Mouse (Mus musculus) limb, embryonic 10.5 days (tissue): ENCODE measurements around the gene Ttc28. TPM values are rescaled to one million over a fixed set of nuclear protein-coding genes. Genes with fewer than 3 reads are reported as not detected.

Experiments
- DNase-seq: peaks from one replicate; pipeline ENCODE4 v3.0.0-alpha.2; 2017; ENCODE audit warnings: low spot score
- H3K27ac ChIP-seq: fragments of 300-500 bp; sonication (generic); 2 replicates; pipeline ENCODE4 v1.5.1; 2016; ENCODE audit warnings: mild to moderate bottlenecking
- H3K27me3 ChIP-seq: fragments of 300-500 bp; sonication (generic); 2 replicates; pipeline ENCODE4 v1.6.1; 2016; ENCODE audit warnings: low read depth, mild to moderate bottlenecking; ENCODE audit not compliant: poor library complexity, severe bottlenecking
- H3K36me3 ChIP-seq: fragments of 300-500 bp; sonication (generic); 2 replicates; pipeline ENCODE4 v1.6.1; 2016; ENCODE audit warnings: mild to moderate bottlenecking, moderate library complexity
- H3K4me1 ChIP-seq: fragments of 300-500 bp; sonication (generic); 2 replicates; pipeline ENCODE4 v1.6.1; 2016
- H3K4me3 ChIP-seq: fragments of 300-500 bp; sonication (generic); 2 replicates; pipeline ENCODE4 v1.5.1; 2016; ENCODE audit warnings: mild to moderate bottlenecking, moderate library complexity
- H3K9me3 ChIP-seq: fragments of 300-500 bp; sonication (generic); replicated peaks from 2 replicates; pipeline ENCODE4 v1.6.1; 2016; ENCODE audit warnings: mild to moderate bottlenecking
- WGBS: fragments of 180-500 bp; shearing (Covaris S2); methylation state at CpG from one replicate; pipeline ENCODE4 v1.1.7; 2016; 5-methylcytosine and 5-hydroxymethylcytosine counted together
- polyA plus RNA-seq: library from polyadenylated mRNA; unstranded; fragments of >200 nt; fragmentation: Nextera tagmentation; extraction: Ambion mirVana; gene quantifications from 2 replicates; pipeline ENCODE4 v1.2.1, GENCODE M21; 2016

Gene Ttc28
- polyA plus RNA-seq, 1 experiment from 2014 or later: 15.1 TPM

GRCm38 (mm10) chr5:111104801-111105200, 225.2 kb downstream of the Ttc28 start:
- 97% methylated on average over 7 of the region's 7 CpGs for WGBS
- no peaks in the 10 kb centered on the region for H3K9me3 ChIP-seq
- H3K36me3 ChIP-seq: peaks cover 31% of the 10 kb centered on the region
- no peak overlapping the region for H3K27ac ChIP-seq
- peaks cover 16% of the 10 kb centered on the region; the same call in 1 of the 2 replicates for H3K4me1 ChIP-seq
- no peak for DNase-seq
- H3K4me3 ChIP-seq: no peak overlapping the region
- H3K27me3 ChIP-seq: no peaks in the 10 kb centered on the region

- H3K4me3 ChIP-seq: no peak overlapping the region
- no peak for DNase-seq
- no peaks in the 10 kb centered on the region for H3K27me3 ChIP-seq
- H3K27ac ChIP-seq: no peak overlapping the region
- no peaks in the 10 kb centered on the region for H3K9me3 ChIP-seq
- H3K36me3 ChIP-seq: no peaks in the 10 kb centered on the region
- 79% methylated on average over 6 of the region's 6 CpGs for WGBS
- H3K4me1 ChIP-seq: peaks cover 43% of the 10 kb centered on the region
Observed at GRCm38 (mm10) chr5:111111378-111111777, 231.8 kb downstream of the Ttc28 start.

- Histone ChIP-seq H3K27me3 (no peaks in the 10 kb centered on the region), H3K4me3 (no peak overlapping the region), H3K27ac (peak overlapping the region; percentile 15; the same call in 1 of the 2 replicates), H3K36me3 (no peaks in the 10 kb centered on the region), H3K4me1 (peaks cover 50% of the 10 kb centered on the region), H3K9me3 (no peaks in the 10 kb centered on the region)
- 54% methylated on average over 7 of the region's 7 CpGs for WGBS
- DNase-seq: no peak
Observed at GRCm38 (mm10) chr5:111113183-111113582, 233.6 kb downstream of the Ttc28 start.

- H3K27ac ChIP-seq: 0 out of 2 replicates have a peak overlapping the region, but pooled peaks have one; percentile 15
- H3K4me1 ChIP-seq: peaks cover 53% of the 10 kb centered on the region
- no peaks in the 10 kb centered on the region for H3K9me3 ChIP-seq
- H3K36me3 ChIP-seq: no peaks in the 10 kb centered on the region
- 62% methylated on average over 8 of the region's 8 CpGs for WGBS
- DNase-seq: no peak
- H3K27me3 ChIP-seq: no peaks in the 10 kb centered on the region
- no peak overlapping the region for H3K4me3 ChIP-seq
Observed at GRCm38 (mm10) chr5:111113694-111114375, 234.2 kb downstream of the Ttc28 start.

- H3K4me1 ChIP-seq: peaks cover 55% of the 10 kb centered on the region
- no peak for DNase-seq
- 86% methylated on average over 10 of the region's 10 CpGs for whole genome bisulfite sequencing
Observed at GRCm38 (mm10) chr5:111114597-111114996, 235.0 kb downstream of the Ttc28 start.

GRCm38 (mm10) chr5:111115519-111116350, 236.1 kb downstream of the Ttc28 start:
- Histone ChIP-seq H3K9me3 (no peaks in the 10 kb centered on the region), H3K4me3 (no peak overlapping the region), H3K36me3 (no peaks in the 10 kb centered on the region), H3K27ac (peak overlapping the region; percentile 53; the same call in 1 of the 2 replicates), H3K27me3 (no peaks in the 10 kb centered on the region), H3K4me1 (peaks cover 67% of the 10 kb centered on the region)
- no peak for DNase-seq
- WGBS: 70% methylated on average over 15 of the region's 15 CpGs

More at GRCm38 (mm10) chr5:111114597-111114996, 235.0 kb downstream of the Ttc28 start:
- no peak overlapping the region for H3K27ac ChIP-seq
- H3K36me3 ChIP-seq: no peaks in the 10 kb centered on the region
- H3K9me3 ChIP-seq: no peaks in the 10 kb centered on the region
- H3K27me3 ChIP-seq: no peaks in the 10 kb centered on the region
- no peak overlapping the region for H3K4me3 ChIP-seq

GRCm38 (mm10) chr5:111119805-111120204, 240.2 kb downstream of the Ttc28 start:
- WGBS: 87% methylated on average over 3 of the region's 3 CpGs
- H3K9me3 ChIP-seq: no peaks in the 10 kb centered on the region
- no peak for DNase-seq
- H3K27me3 ChIP-seq: no peaks in the 10 kb centered on the region
- H3K27ac ChIP-seq: no peak overlapping the region
- no peak overlapping the region for H3K4me3 ChIP-seq
- no peaks in the 10 kb centered on the region for H3K36me3 ChIP-seq
- H3K4me1 ChIP-seq: peaks cover 61% of the 10 kb centered on the region

GRCm38 (mm10) chr5:111120298-111120697, 240.7 kb downstream of the Ttc28 start:
- H3K36me3 ChIP-seq: no peaks in the 10 kb centered on the region
- H3K27me3 ChIP-seq: no peaks in the 10 kb centered on the region
- 84% methylated on average over 7 of the region's 7 CpGs for WGBS
- H3K9me3 ChIP-seq: no peaks in the 10 kb centered on the region
- no peak overlapping the region for H3K4me3 ChIP-seq
- peaks cover 56% of the 10 kb centered on the region for H3K4me1 ChIP-seq
- H3K27ac ChIP-seq: no peak overlapping the region
- no peak for DNase-seq

GRCm38 (mm10) chr5:111120705-111121420, 241.3 kb downstream of the Ttc28 start:
- Histone ChIP-seq H3K27ac (no peak overlapping the region), H3K9me3 (no peaks in the 10 kb centered on the region), H3K4me1 (peaks cover 51% of the 10 kb centered on the region), H3K4me3 (no peak overlapping the region), H3K27me3 (no peaks in the 10 kb centered on the region), H3K36me3 (no peaks in the 10 kb centered on the region)
- no peak for DNase-seq
- 63% methylated on average over 10 of the region's 10 CpGs for WGBS

- WGBS: 86% methylated on average over 9 of the region's 9 CpGs
- 0 out of 2 replicates have a peak, but pooled peaks cover 3% of the 10 kb centered on the region for H3K36me3 ChIP-seq
- H3K9me3 ChIP-seq: no peaks in the 10 kb centered on the region
- H3K4me1 ChIP-seq: peaks cover 41% of the 10 kb centered on the region
- H3K27ac ChIP-seq: no peak overlapping the region
- DNase-seq: no peak
- no peaks in the 10 kb centered on the region for H3K27me3 ChIP-seq
- H3K4me3 ChIP-seq: no peak overlapping the region
Observed at GRCm38 (mm10) chr5:111122332-111123049, 242.9 kb downstream of the Ttc28 start.

GRCm38 (mm10) chr5:111123050-111123746, 243.6 kb downstream of the Ttc28 start:
- peak; percentile 44 for DNase-seq
- no peak overlapping the region for H3K27ac ChIP-seq
- no peak overlapping the region for H3K4me3 ChIP-seq
- H3K27me3 ChIP-seq: no peaks in the 10 kb centered on the region
- H3K4me1 ChIP-seq: peaks cover 43% of the 10 kb centered on the region
- 0 out of 2 replicates have a peak, but pooled peaks cover 3% of the 10 kb centered on the region for H3K36me3 ChIP-seq
- WGBS: 57% methylated on average over 12 of the region's 12 CpGs
- H3K9me3 ChIP-seq: no peaks in the 10 kb centered on the region
